Mouse (Mus musculus) gastrocnemius, adult 18-20 months (tissue): ENCODE measurements at regions not wholly inside any gene's neighbourhood (a gene's known extent, or its start where the extent isn't known, plus 50 kb on each side); places are given as distances from the start of the nearest gene placed in this dataset.

ENCODE experiments used
- DNase-seq: peaks from one replicate; pipeline ENCODE4 v3.0.0; 2021; ENCODE audit warnings: low spot score

GRCm38 (mm10) chr4:22292169-22292568, 65.2 kb upstream of the Fbxl4 start:
- DNase-seq: no peak

- DNase-seq: peak; percentile 17
Measured at GRCm38 (mm10) chr4:22300206-22300605, 57.1 kb upstream of the Fbxl4 start.

- no peak for DNase-seq
Measured at GRCm38 (mm10) chr4:22301148-22301942, 56.0 kb upstream of the Fbxl4 start.

- DNase-seq: no peak
Measured at GRCm38 (mm10) chr4:22301943-22302215, 55.5 kb upstream of the Fbxl4 start.

- DNase-seq: no peak
Measured at GRCm38 (mm10) chr4:22302262-22302661, 55.1 kb upstream of the Fbxl4 start.
